Mouse (Mus musculus): ENCODE results near the gene P2rx6. TPM values are rescaled to one million over a fixed set of nuclear protein-coding genes. Genes with fewer than 3 reads are reported as not detected.
"Not testable (repeated sequence)": the region's sequence is repeated elsewhere in the genome, so short reads cannot be mapped to it uniquely, and the experiment has no call there.

Gene P2rx6
- polyA plus RNA-seq, 1 experiment from 2014 or later, result 1.3 TPM

DNA sequence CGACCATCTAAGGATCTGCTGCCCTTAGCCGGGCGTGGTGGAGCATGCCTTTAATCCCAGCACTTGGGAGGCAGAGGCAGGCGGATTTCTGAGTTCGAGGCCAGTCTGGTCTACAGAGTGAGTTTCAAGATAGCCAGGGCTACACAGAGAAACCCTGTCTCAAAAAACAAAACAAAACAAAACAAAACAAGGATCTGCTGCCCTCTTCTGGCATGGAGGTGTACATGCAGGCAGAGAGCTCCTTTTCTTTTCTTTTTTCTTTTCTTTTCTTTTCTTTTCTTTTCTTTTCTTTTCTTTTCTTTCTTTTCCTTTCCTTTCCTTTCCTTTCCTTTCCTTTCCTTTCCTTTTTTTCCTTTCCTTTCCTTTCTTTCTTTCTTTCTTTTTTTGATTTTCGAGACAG, 53.1 kb downstream of the P2rx6 start:
- H3K27ac ChIP-seq (ENCODE audit: low read length); ATAC-seq (ENCODE audit: low read depth); H3K9me3 ChIP-seq (ENCODE audit: control insufficient read depth, low read length); H3K4me1 ChIP-seq (replicated peaks; ENCODE audit: control insufficient read depth, insufficient read depth, low read length); H3K4me2 ChIP-seq (ENCODE audit: low read depth, low read length); H3K27me3 ChIP-seq (ENCODE audit: control insufficient read depth, insufficient read depth, low read depth, low read length); H3K4me3 ChIP-seq (ENCODE audit: low read length); H3K36me3 ChIP-seq (ENCODE audit: control insufficient read depth, insufficient read depth, low read length); H3K9ac ChIP-seq (ENCODE audit: low read length): not testable (repeated sequence)
- 92% methylated on average over 6 of the region's 6 CpGs for WGBS

DNA sequence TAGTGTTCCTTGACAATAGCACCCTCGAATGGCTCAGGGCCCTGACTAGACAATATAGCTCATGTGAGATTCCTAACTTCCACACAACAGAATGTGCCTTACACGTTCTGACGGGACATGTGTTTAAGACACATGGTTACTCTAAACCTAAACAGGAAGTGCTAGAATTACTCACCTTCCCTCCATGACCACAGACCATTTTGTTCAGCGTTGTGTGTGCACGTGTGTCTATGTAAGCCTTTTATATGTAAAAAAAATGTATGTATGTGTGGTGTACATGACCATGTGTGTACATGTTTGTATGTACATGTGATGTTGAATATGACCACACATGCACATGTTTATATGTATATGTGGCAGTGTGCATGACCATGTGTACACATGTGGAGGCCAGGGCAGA, 54.5 kb downstream of the P2rx6 start:
- no peak overlapping the region for H3K27ac ChIP-seq (ENCODE audit: low read length)
- H3K9ac ChIP-seq (ENCODE audit: low read length), result no peak overlapping the region
- H3K4me2 ChIP-seq (ENCODE audit: low read depth, low read length), result no peak overlapping the region
- no peaks in the 10 kb centered on the region for H3K36me3 ChIP-seq (ENCODE audit: control insufficient read depth, insufficient read depth, low read length)
- 72% methylated on average over 5 of the region's 5 CpGs for WGBS
- H3K9me3 ChIP-seq (ENCODE audit: control insufficient read depth, low read length), result no peaks in the 10 kb centered on the region
- no peak overlapping the region for H3K4me3 ChIP-seq (ENCODE audit: low read length)
- no peaks in the 10 kb centered on the region for H3K27me3 ChIP-seq (ENCODE audit: control insufficient read depth, insufficient read depth, low read depth, low read length)
- H3K4me1 ChIP-seq (replicated peaks; ENCODE audit: control insufficient read depth, insufficient read depth, low read length), result peaks cover 10% of the 10 kb centered on the region
- ATAC-seq (ENCODE audit: low read depth), result no peak

DNA sequence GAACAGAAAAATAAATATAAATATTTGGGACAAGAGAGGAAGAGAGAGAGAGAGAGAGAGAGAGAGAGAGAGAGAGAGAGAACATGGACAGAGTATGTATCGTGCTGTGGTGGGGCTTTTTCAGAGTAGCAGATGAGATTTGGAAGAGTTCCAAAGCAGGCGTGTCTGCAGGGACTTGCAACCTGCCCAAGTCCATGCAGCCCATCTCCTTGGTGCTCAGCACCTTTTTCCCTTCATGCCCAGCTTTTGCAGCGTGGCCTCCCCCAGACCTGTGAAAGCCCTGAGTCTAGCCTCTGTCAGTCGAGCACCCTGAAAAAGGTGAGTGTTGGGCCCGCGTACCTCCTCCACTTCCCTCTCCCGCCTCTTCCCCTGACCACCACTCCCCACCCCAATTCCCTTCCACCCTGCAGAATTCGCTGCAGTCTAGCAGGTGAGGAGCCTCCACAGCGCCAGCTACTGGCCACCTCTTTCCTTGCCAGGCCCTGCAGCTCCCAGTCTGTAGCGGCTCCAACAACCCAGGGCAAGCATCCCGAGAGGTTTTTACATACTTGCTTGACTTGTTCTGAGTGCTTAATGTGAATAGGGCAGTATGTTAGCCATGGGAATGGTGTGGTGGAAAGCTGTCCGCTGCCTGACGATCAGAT, 56.4 kb downstream of the P2rx6 start:
- H3K9me3 ChIP-seq (ENCODE audit: control insufficient read depth, low read length), result no peaks in the 10 kb centered on the region
- WGBS, result 6% methylated on average over 13 of the region's 13 CpGs

DNA sequence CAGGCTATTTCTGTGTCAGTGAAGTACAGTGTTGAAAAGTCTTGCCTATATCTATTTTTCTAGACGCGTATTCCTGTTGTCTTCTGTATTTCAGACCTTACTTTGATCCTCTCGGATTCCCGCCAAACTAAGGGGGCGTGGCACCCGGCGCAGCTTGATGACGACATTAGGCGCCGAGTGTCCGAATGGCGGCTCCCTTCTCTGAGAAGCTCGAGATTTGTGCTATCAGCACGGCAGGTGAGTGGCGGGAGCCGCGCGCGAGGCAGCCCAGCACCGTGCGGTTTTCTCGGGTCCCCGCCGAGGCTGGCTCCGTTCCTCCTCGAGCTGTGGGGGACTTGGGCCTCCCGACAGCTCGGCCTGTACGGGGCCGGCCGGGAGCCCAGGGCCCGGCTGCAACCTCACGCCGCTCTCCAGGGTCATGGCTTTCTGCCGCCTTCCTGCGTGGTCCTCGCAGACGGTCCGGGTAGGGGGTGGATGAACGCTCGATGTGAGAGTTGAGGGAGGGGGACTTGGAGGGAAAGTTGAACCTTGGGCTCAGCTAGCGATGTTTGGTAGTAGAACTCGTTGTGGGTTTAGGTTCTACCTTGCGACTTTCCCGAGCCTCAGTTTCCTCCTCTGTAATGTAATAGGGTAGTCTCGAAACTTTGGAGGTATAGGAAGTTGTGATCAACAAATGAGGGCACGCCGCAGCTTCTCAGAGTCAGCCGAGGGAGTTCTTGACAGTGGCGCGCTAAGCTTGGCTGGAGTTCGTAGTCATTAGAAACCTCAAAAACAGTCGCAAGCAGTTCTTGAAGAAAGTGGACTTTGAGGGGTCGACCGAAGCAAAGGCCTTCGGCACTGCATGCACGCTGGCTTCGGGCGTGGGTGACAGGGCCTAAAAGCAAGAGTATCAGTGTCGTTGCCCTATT, 57.8 kb downstream of the P2rx6 start, which contains the start of gene Smpd4:
TSS of gene Smpd4 (plus strand) at position 157 of the 908 bp plus-strand sequence.
- H3K4me2 ChIP-seq (ENCODE audit: low read depth, low read length), result peak within 1 kb of the TSS; percentile 90
- WGBS, result 2% methylated on average over 60 of the region's 60 CpGs
- peak within 1 kb of the TSS; percentile 97 for H3K9ac ChIP-seq (ENCODE audit: low read length)
- peaks cover 10% of the 10 kb centered on the region for H3K4me1 ChIP-seq (replicated peaks; ENCODE audit: control insufficient read depth, insufficient read depth, low read length)
- peak within 1 kb of the TSS; percentile 25 for H3K27ac ChIP-seq (ENCODE audit: low read length)
- no peaks in the 10 kb centered on the region for H3K9me3 ChIP-seq (ENCODE audit: control insufficient read depth, low read length)
- ATAC-seq (ENCODE audit: low read depth), result peak; percentile 80
- H3K36me3 ChIP-seq (ENCODE audit: control insufficient read depth, insufficient read depth, low read length), result peaks cover 2% of the 10 kb centered on the region; the same call in 1 of the 2 replicates
- H3K27me3 ChIP-seq (ENCODE audit: control insufficient read depth, insufficient read depth, low read depth, low read length), result no peaks in the 10 kb centered on the region
- peak within 1 kb of the TSS; percentile 100 for H3K4me3 ChIP-seq (ENCODE audit: low read length)

More for the DNA sequence above, 56.4 kb downstream of the P2rx6 start:
- Histone ChIP-seq H3K27ac (ENCODE audit: low read length) (no peak overlapping the region), H3K4me3 (ENCODE audit: low read length) (no peak overlapping the region), H3K4me1 (replicated peaks; ENCODE audit: control insufficient read depth, insufficient read depth, low read length) (peaks cover 10% of the 10 kb centered on the region), H3K36me3 (ENCODE audit: control insufficient read depth, insufficient read depth, low read length) (no peaks in the 10 kb centered on the region; the same call in 1 of the 2 replicates), H3K4me2 (ENCODE audit: low read depth, low read length) (peak overlapping the region; percentile 21; the same call in 1 of the 2 replicates), H3K9ac (ENCODE audit: low read length) (no peak overlapping the region), H3K27me3 (ENCODE audit: control insufficient read depth, insufficient read depth, low read depth, low read length) (no peaks in the 10 kb centered on the region)
- peak; percentile 68 for ATAC-seq (ENCODE audit: low read depth)

DNA sequence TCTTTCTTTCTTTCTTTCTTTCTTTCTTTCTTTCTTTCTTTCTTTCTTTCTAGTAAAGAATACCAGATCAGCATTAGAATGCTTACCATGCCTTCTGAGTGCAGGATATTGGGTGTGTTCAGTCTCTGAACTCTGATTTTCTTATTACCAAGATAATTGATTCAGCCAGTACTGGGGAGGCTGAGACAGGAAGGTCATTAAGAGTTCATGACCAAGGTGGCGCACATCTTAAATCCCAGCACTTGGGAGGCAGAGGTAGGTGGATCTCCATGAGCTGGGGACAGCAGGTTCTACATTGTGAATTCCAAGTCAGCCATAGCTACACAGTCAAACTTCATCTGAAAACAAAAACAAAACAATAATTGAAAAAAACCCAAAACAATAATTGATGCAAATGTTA, 60.3 kb downstream of the P2rx6 start:
- no peak for ATAC-seq (ENCODE audit: low read depth)
- H3K36me3 ChIP-seq (ENCODE audit: control insufficient read depth, insufficient read depth, low read length), result peaks cover 14% of the 10 kb centered on the region
- WGBS, result 81% methylated on average over 1 of the region's 1 CpGs

DNA sequence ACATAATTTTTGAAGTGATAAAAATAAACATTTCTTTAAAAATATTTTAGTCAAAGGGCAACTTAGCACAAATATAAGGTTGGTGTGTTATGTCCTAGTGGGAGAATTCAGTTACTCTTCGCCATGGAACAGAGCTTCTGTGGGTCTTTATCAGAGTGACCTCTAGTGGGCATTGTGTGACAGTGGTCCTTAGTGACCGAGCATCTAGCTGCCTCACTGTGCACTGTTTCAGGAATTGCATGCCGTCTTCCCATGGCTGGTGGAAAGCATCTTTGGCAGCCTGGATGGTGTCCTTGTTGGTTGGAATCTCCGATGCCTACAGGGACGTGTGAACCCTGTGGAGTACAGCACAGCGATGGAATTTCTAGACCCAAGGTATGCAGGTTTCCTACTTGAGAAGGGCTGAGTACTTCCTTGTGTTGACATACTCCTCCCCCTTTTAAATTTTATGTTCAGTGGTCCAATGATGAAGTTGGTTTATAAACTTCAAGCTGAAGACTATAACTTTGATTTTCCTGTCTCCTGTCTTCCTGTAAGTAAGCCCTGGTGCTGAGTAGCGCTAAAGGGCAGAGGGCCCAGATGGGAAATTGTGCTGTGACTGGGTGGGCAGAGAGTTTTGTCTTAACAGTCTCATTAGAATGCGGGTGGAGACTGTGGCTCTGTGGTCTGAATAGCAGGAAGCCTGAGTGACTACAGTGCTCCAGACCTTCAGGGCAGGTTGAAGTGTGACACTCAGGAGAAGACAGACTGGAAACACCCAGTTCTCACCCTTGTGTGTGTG, 64.0 kb downstream of the P2rx6 start:
- H3K36me3 ChIP-seq (ENCODE audit: control insufficient read depth, insufficient read depth, low read length), result peaks cover 28% of the 10 kb centered on the region
- 50% methylated on average over 8 of the region's 8 CpGs for WGBS
- ATAC-seq (ENCODE audit: low read depth), result peak; percentile 87
- H3K4me1 ChIP-seq (replicated peaks; ENCODE audit: control insufficient read depth, insufficient read depth, low read length), result peaks cover under 1% of the 10 kb centered on the region; the same call in 1 of the 2 replicates
- no peaks in the 10 kb centered on the region for H3K9me3 ChIP-seq (ENCODE audit: control insufficient read depth, low read length)
- H3K4me2 ChIP-seq (ENCODE audit: low read depth, low read length), result no peak overlapping the region
- no peaks in the 10 kb centered on the region for H3K27me3 ChIP-seq (ENCODE audit: control insufficient read depth, insufficient read depth, low read depth, low read length)
- H3K4me3 ChIP-seq (ENCODE audit: low read length), result no peak overlapping the region
- no peak overlapping the region for H3K9ac ChIP-seq (ENCODE audit: low read length)
- H3K27ac ChIP-seq (ENCODE audit: low read length), result peak overlapping the region; percentile 48

More for the DNA sequence above, 60.3 kb downstream of the P2rx6 start:
- Histone ChIP-seq H3K4me2 (ENCODE audit: low read depth, low read length) (no peak overlapping the region), H3K4me1 (replicated peaks; ENCODE audit: control insufficient read depth, insufficient read depth, low read length) (peaks cover 10% of the 10 kb centered on the region), H3K27me3 (ENCODE audit: control insufficient read depth, insufficient read depth, low read depth, low read length) (no peaks in the 10 kb centered on the region), H3K27ac (ENCODE audit: low read length) (no peak overlapping the region), H3K9me3 (ENCODE audit: control insufficient read depth, low read length) (no peaks in the 10 kb centered on the region), H3K4me3 (ENCODE audit: low read length) (no peak overlapping the region), H3K9ac (ENCODE audit: low read length) (no peak overlapping the region)

DNA sequence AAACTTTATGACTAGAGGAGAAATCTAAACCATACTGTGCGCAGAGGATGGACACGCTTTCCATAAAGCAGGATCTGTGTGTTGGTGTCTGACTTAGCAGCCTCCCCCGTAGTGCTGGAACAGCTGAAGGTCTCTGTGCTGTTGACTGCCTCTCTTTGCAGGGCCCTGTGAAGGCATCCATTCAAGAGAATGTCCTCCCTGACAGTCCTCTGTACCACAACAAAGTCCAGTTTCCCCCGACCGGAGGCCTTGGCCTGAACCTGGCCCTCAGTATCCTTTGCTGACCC, 64.5 kb downstream of the P2rx6 start:
- no peak overlapping the region for H3K4me2 ChIP-seq (ENCODE audit: low read depth, low read length)
- no peaks in the 10 kb centered on the region for H3K27me3 ChIP-seq (ENCODE audit: control insufficient read depth, insufficient read depth, low read depth, low read length)
- peaks cover 31% of the 10 kb centered on the region for H3K36me3 ChIP-seq (ENCODE audit: control insufficient read depth, insufficient read depth, low read length)
- no peak overlapping the region for H3K4me3 ChIP-seq (ENCODE audit: low read length)
- ATAC-seq (ENCODE audit: low read depth), result no peak; the same call in 1 of the 2 replicates
- H3K27ac ChIP-seq (ENCODE audit: low read length), result peak overlapping the region; percentile 48
- WGBS, result 90% methylated on average over 5 of the region's 5 CpGs
- H3K9me3 ChIP-seq (ENCODE audit: control insufficient read depth, low read length), result no peaks in the 10 kb centered on the region
- H3K9ac ChIP-seq (ENCODE audit: low read length), result no peak overlapping the region
- H3K4me1 ChIP-seq (replicated peaks; ENCODE audit: control insufficient read depth, insufficient read depth, low read length), result no peaks in the 10 kb centered on the region
